Mouse (Mus musculus) spleen, postnatal 36 days (tissue): ENCODE data around the gene Slc22a20.

Experiments
- DNase-seq, 2 experiments: peaks; one replicate each; pipeline ENCODE4 v3.0.0; 2022; ENCODE audit warnings: low spot score in 2 of 2, mixed read lengths in 1 of 2

The Slc22a20 gene

GRCm38 (mm10) chr19:5986043-5986442 is at the start of gene Slc22a20:
Slc22a20 (minus strand) TSS chr19:5986143.
- DNase-seq = no peak

- DNase-seq = no peak
These were observed 44.8 kb upstream of the Slc22a20 start for GRCm38 (mm10) chr19:6030520-6031280.

- no peak for DNase-seq
These were observed 43.5 kb upstream of the Slc22a20 start for GRCm38 (mm10) chr19:6029426-6029825.

DNA sequence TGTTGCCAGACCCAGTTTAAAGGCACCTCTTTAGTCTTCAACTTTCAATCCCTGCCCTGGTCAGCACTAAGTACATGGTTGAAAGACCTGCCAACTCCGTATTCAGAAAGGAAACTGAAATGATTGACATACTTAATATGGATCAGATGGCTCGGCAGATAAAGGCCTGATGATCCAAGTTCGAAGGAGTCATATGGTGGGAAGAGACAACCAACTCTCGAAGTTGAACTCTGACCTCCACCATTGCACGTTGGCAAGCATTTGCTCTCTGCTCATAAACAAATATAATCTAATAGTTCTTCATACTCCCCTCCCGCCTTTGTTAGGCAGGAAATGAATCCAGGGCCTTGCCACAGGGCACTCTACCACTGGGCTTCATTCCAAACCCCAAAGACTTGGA is 43.0 kb upstream of the Slc22a20 start:
- no peak for DNase-seq

DNA sequence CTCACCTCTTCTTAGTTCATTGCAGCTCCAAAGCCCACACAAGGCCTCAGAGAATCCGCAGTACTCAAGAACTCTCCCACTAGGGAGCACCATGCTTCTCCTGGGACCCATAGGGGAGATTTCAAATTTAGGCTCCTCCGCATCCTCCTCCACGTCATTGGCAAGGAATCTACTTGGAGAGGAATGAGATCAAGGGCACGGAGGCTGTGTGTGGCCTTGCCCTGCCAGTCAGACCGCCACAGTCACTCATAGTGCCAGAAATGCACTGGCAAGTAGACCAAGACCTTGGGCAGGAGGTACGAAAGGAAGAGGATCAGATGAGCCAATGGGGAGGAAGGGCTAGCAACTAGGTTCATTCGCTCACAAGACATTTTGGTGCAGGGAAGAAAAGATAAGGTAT is 38.0 kb upstream of the Slc22a20 start:
- no peak for DNase-seq

DNA sequence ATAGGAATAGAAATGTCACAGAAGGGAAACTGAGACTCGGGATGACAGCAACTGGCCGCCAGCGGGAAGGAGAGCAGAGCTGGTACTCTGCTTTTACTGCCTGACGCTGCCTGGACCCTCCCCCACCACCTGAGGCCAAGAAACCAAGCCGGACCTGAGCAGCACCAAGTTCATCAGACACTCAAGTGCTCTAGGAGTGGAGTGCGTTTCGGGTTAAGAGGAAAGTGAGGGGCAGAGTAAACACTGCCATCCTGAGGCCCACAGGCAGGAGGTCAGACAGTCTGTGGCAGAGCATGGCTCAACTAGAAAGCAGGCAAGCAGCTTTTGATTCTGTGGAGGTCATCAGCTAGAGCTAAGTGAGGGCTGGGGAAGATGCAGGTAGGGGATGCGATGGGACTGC is 37.1 kb upstream of the Slc22a20 start:
- no peak for DNase-seq

GRCm38 (mm10) chr19:6020276-6020675 is 34.3 kb upstream of the Slc22a20 start:
- DNase-seq = no peak

DNA sequence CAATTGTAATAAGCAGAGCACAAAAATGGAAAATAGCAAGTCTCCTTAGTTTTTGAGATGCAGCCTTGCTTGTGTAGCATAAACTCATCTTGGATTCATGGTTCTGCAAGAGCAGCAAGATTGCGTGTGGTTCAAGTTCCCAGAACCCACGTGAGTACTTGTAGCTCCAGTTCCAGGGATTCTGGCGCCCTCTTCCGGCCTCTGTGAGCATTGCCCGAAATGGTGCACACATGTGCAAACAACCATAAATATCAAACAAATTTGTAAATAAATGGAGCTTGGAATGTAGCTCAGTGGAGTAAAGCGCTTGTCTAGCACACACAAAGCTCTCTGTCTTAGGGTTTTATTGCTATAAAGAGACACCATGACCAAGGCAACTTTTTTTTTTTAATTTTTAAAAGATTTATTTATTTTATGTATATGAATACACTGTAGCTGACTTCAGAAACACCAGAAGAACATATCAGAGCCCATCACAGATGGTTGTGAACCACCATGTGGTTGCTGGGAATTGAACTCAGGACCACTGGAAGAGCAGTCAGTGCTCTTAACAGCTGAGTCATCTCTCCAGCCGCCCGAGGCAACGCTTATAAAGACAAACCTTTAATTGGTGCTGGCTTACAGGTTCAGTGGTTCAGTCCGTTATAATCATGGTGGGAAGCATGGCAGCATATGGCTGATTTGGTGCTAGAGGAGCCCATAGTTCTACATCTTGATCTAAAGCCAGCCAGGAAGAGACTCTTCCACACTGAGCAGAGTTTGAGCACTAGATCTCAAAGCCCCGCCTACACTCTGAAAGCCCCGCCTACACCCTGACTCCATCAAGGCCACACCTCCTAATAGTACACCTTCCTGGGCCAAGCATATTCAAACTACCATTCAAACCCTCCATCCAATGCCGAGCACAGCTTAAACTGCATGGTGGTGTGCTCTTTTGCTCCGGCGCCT is 32.5 kb upstream of the Slc22a20 start:
- DNase-seq = peak; percentile 82 to 89

GRCm38 (mm10) chr19:6016532-6016931 is 30.6 kb upstream of the Slc22a20 start:
- DNase-seq = no peak

DNA sequence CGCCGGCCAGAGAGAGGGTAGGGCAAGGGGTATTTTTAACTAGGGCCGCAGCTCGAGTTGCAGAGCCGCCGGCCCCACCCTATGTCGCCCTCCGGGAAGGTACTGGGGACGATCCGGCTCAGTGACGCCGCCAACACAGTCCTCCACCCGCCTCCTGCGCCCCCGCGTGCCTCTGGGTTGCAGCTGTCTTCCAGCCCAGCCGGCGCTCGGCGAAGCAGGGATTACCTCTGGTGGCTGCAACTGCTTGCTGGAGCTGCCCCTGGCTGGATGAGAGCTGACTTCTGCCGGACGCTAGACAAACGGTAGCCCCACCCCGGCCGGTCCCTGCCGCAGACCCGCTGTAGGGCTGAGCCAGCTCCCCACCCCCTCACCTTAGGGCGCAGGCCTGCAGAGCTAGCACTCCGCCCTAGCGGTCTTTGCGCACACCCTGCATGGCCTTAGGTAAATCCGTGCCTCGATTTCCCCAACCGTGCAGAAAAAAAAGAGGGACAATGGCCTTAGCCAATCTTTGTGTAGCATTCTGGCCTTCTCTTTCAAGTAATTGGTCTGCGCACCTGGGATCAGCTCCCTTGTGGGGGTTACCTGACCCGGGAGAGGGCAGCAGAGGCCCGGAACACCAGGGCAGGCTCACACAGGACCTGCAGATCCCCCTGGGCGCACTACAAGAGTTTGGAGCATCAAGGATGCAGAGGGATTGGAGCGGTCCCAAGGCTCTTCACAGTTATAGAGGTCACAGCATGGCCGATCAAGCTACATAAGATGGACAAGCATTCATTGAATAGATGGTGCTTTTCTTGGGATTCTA is 29.8 kb upstream of the Slc22a20 start, which contains the start of gene Capn1:
Gene Capn1, minus strand, starts transcription at position 387 of the 805 bp plus-strand sequence.
- peak; percentile 62 to 67 for DNase-seq

DNA sequence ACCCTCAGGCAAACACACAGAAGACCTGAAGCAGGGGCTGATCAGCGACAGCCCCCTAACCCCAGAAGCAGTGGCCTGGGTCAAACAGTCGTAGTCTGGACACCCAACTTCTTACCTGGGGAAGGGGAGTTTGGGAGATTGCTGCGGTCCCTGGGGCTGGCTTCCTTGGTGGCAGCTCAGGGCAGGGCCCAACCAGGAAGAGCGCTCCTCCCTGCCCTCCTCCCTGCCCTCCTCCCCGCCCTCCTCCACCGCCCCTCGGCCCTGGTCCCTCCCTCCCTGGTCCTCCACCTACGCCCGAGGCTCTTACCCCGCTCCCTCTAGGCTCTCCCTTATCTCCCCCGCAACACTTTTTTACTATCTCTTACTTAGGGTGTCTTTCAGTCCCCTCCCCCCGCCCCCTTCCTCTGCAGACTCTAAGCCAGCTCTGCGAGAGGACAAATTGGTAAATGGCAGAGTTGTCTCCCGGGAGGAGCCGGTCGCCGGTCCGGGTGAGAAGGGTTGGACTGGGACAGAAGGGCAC is 29.1 kb upstream of the Slc22a20 start:
- peak; percentile 66 to 71 for DNase-seq

DNA sequence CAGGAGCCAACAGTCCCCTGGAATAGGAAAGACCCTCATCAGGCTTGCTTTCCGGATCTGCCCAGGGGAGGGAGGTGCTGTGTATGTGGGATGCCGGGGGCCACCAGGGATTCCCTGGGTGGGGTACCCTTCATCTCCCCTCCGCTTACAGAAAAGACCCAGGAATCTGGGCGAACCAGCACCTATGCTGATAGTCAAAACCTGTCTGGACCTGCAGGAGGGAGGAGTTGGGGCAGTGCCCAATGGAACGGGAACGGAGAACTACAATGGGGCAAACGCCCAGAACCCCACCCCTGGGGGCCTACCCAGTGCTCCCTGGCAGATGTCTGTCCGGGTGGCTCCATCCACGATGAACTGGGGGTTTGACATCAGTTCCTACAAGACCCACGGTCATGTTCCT is 27.7 kb upstream of the Slc22a20 start:
- DNase-seq = no peak

GRCm38 (mm10) chr19:6009137-6009536 is 23.2 kb upstream of the Slc22a20 start:
- DNase-seq = no peak

- DNase-seq = no peak
These were observed 21.1 kb upstream of the Slc22a20 start for GRCm38 (mm10) chr19:6007013-6007412.

DNA sequence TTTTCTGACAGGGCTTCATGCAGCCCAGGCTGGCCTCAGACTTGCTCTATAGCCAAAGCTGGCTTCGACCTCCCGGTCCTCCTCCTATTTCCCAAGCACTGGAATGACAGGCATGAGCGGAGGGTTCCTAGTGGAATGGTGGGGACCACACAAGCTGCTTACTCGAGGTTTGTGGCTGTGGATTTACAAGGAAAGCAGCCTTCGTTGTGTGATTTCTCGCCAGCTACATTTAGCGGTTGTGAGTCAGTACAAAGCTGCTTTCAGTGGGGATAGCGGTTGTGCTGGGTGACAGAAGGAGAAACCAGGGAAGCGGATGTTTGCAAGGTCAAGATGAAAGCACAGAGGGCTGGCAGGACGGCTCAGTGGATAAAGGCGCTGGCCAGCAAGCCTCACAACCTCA is 19.6 kb upstream of the Slc22a20 start:
- DNase-seq = no peak

GRCm38 (mm10) chr19:5999969-6000368 is 14.0 kb upstream of the Slc22a20 start:
- no peak for DNase-seq

DNA sequence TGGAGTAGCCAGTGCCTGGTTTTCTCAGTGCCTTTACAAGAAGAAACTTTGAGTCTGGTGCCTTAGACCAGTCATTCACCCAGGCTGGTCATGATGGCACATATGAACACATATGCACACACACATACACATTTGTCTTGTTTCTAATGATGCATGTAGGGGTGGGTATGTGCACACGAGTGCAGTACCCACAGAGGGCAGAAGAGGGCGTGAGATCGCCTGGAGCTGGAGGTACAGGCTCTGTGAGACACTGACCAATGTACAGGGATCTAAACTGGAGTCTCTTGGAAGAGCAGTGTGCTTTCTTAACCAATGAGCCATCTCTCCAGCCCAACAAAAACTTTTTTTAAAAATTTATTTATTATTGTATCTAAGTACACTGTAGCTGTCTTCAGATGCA is 12.2 kb upstream of the Slc22a20 start:
- DNase-seq = no peak

GRCm38 (mm10) chr19:5994711-5995110 is 8.8 kb upstream of the Slc22a20 start:
- DNase-seq = no peak

DNA sequence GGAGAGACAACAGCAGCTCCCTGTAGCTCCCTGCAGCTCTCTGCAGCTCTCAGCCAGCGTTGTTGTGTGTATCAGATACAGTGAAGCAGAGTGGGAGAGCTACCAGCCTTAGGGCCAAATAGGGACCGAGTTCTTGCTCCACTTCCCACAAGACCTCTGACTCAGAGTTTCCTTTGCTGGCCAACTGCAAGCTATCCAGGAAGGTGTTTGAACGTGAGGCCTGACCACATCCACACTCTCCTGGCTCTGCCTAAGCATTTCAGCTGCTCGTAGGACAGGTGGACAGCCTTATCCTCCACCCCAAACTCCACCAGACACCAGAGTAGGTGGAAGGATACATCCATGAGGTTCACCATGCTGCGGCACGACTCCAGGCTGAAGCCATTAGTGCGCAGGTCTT is 6.1 kb upstream of the Slc22a20 start:
- no peak for DNase-seq

DNA sequence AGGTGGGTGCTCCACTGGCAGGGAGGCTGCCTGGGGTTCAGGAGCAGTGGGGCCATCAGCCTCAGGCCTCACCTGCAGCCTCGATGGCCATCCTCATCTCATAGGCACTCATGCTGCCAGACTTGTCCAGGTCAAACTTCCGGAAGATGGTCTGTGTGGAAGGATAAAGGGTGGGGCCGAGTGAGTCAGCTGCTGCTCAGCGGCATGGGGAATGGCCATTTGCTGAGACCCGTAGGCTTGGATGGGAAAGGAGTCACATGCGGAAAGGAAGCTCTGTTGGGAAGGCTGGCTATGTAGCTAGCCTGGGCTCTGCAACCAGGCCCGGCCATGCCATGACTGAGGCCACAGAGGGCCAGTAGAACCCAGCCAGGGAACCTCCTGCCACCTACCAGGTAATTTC is 5.5 kb upstream of the Slc22a20 start:
- no peak for DNase-seq

- DNase-seq = no peak
These were observed 5.0 kb upstream of the Slc22a20 start for GRCm38 (mm10) chr19:5990921-5991320.

DNA sequence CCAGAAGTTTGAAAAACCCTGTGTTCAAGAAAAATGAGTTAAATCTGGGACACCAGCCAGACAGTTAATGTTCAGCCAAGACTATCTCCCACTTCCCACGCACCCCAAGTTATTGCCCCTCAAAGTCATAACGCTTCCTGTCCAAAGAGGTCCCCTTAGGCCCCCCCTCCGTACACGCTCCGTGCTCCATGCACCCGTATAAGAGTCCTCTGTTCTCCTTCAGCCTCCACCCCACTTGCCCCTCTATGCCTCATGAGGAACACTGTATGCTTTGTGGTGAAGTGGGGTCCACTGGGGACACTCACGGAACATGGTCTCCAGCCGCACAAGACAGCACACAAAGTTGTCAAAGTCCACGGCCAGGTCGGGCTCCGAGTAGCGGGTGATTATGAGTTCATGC is 4.1 kb upstream of the Slc22a20 start:
- DNase-seq = no peak
